Mouse (Mus musculus) mesoderm, embryonic 11.5 days (tissue): ENCODE results near the gene Pik3ca.

Experiments used
- DNase-seq: peaks from one replicate; pipeline ENCODE4 v3.0.0-alpha.2; 2012; ENCODE audit warnings: low read depth, low spot score

The Pik3ca gene

DNA sequence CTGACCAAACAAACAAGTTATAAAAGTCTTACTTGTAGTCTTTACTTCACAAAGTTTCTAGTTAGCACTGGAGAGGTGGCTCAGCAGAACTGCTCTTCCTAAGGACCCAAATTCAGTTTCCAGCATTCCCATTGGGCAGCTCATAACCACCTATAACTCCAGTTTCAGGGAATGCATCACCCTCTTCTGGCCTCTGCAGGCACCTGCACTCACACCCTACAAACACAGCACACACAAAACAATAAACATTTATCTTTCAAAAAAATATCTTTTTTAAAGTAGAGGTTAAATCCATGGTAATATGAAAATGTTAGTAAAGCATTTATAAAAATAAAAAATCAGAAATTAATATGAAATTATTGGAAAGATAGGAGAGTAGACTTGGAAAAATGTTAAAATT, 44.2 kb downstream of the Pik3ca start:
- no peak for DNase-seq

DNA sequence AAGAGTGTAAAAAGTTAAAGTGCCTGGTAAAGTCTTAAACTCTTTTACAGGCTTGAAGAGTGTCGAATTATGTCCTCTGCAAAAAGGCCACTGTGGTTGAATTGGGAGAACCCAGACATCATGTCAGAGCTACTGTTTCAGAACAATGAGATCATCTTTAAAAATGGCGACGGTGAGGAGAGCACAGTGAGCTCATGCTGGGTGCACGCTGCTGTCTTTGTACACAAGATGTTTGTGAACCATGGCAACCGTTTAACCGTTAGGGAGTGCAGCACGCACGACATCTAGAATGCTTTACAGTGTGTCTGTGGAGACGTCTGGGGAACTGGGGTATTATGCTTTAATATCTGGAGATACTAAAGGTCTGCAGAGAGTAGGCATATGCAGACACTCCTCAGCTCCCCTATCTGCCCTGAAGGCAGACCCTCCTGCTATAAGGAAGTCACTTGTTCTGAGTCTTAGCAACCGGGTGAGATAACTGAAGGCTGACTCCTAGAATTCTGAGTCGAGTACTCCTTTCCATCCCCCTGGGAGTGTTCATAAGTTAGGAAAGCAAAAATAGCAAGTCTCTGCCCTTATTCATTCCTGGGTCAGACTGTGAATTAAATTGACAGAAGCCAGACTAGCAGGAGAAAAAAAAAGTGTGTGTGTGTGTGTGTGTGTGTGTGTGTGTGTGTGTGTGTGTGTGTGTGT, 57.0 kb downstream of the Pik3ca start:
- DNase-seq: peak; percentile 24

DNA sequence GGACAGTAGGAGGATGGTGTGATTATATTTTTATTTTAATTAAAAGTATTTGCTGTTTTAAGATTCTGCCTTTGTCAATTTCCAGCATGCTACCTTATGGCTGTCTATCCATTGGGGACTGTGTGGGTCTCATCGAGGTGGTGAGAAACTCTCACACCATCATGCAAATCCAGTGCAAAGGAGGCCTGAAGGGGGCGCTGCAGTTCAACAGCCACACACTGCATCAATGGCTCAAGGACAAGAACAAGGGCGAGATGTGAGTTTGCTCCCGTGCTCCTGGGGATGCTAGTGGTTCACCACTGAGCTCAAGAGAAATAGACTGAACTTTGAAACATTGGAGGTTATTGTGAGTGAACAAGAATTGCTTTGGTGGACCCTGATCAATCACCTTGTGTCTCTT, 62.3 kb downstream of the Pik3ca start:
- peak; percentile 47 for DNase-seq

DNA sequence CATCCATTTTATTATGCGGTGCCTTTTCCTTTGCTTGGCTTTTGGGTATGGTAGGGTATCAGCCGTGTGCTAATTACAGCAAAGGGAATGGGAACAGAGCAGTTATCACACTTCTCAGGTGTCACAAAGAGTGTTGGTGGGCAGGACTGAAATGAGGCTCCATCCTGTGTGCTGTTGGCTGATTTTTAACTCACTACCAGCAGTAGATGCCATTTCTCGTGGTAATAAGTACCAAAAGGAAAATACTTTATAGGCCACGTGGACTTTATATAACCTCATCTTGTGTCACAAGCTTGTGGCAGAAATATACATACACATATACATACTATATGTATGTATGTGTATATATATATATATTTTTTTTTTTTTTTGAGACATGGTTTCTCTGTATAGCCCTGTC, 69.8 kb downstream of the Pik3ca start:
- DNase-seq: no peak

DNA sequence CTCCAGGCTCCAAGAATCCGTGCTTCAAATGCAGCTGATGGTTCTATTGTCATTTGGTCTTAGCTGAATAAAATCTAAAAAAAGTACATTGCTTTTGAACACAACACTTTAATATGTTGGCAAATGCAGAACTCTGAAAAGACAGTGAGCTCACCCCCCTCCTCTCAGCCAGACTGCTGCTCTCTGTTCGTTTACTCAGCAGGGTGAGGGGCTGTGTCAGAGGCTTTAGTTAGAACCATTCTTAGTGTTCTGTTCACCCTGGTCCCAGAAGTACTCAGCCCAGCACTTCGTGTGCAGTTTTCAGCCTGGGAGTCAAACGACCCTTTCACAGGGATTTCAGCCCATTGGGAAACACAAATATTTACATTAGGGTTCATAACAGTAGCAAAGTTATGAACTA, 70.9 kb downstream of the Pik3ca start:
- no peak for DNase-seq

DNA sequence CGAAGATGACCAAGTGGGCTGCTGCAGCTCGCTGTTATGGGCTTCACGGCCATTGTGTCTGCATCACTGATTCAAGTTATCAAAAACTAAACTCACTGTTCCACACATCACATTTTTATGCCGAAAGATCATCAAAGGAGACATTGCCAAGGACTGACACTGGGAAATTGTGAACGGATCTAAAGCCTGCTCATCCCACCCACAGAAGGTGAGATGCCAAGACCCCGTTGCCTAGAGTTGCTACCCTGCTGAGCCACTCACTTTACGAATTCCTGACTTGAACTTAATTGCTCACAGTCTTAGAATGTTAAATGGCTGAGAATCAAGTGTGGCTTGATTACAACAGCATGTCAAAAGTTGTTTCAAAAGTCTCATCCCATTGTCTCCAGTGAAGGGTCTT, 73.0 kb downstream of the Pik3ca start:
- no peak for DNase-seq

DNA sequence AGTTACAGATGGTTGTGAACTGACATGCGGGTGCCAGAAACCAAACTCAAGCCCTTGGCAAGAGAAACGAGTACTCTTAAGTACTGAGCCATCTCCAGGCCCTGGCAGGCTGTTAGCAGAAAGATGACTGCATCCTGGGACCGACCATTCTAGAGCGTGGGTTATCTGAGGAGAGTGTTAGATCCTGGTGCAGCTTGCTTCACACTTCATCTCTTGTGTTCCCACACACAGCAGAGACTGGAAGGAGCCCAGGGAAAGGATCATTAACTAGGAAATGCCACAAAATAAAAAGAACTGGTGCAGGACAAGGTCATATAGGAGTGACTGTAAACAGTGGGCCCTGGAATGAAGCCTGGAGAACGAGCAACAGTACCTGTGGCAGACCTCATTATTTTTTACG, 73.6 kb downstream of the Pik3ca start:
- no peak for DNase-seq

DNA sequence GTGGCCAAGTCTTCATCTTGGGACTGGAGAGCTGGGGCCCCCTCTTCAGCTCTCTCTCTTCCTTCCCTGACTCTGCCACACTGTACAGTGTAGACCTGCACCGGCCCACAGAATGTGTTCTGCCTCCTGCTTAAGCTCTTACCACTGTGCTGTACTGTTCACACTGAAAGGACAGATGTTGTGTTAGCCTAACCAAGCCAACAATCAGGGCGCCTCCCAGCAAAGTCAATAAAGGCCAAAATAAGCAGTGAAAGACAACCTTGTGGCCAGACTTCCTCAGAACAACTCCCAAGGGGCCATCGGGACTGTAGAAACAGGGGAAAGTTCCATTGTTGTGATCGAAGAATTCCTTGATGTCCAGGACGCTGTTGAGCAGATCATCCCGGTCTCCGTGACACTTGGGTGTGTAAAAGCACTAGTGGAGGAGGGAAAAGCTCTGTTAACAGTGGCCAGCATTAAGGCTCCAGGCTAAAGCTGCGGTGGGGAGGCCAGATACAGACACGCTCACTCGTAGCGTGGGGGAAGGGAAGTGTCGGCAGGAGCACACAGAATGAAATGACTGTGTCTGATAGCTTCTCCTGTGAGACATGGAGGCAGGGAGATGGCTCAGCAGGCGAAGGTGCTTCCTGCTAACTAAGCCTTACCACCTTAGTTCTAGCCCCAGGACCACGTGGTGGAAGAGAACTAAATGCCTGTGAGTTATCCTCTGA, 74.9 kb downstream of the Pik3ca start:
- DNase-seq: no peak

DNA sequence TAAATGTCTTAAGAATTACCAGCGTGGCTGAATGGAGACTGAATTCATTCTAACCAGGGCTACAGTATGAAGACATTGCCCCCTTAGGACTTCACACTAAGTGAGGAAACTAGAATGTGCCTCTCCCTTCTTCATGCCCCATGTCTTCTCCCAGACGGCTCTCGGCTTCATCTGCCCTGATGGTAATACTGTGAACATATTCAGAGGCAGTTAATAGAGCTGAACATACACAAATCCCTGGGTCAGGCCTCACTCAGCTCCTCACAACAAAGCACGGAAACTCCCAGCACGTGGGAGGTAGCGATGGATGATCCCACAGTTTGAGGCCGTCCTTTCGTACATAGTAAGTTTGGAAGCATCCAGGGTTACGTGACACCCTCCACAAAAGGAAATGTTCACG, 75.7 kb downstream of the Pik3ca start:
- DNase-seq: no peak

DNA sequence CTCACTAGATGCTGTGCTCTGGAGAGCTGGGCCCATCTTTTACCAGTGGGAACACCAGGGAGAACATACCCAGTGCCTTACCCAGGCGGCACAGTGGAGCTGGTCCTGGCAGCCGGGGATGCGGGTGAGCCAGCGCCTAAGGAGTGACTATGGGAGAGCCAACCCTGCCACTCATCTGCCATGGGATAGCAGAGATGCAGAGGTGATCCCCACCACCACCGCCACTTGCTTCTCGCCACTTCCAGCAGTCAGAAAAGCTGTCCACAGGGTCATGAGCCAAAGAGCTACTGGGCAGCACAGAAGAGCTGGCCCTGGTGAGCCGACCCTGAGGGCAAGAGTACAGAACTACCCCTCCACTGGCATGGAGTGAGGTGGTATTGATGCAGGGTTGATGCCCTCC, 82.5 kb downstream of the Pik3ca start:
- DNase-seq: no peak

DNA sequence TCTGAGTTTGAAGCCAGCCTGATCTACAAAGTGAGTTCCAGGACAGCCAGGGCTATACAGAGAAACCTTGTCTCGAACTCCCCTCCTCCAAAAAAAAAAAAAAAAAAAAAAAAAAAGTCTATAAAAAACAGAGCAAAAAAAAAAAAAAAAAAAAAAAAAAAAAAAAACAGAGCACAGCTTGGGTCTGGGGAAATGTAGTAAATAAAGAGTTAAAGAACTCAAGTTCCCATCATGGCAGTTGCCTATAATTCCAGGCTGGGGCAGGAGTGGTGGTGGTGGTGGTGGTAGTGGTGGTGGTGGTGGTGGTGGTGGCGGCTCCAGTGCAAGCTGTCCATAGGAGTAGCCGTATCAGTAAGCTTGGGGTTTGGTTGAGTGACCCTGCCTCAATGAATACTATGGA, 85.6 kb downstream of the Pik3ca start:
- no peak for DNase-seq

DNA sequence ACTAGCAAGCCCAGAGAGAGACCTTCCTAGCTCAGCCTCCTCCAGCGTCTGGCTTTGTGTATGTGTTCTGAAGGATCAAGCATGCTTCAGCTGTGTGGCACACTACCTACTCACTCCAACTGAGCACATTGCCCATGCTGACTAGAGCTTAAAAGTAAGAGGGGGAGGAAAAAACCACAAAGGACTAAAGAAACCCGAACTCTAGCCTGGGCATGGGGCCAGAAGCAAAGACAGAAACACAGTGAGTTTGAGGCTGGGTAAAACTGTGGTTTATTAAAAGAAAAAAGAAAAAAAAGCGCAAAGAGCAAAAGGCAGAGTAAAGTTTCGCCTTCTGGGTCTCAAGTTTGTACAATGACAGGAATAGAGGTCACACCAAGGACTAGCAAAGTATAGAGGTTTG, 89.1 kb downstream of the Pik3ca start:
- DNase-seq: no peak

DNA sequence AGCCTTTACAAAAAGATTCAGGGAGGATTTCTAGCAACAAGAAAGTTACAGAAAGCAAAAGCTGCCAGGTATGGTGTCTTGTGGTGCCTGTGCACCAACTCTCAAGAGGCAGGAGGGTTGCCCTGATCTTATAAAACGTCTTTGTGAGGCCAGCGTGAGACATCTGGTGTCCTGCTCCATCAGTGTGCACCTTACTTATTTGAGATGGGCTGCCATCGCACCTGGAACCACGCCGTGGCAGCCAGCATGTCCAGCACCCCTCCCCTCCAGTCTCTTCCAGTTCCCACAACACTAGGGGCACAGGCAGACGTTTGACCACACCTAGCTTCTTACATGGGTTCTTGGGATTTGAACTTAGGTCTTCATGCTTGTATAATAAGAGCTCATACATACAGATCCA, 90.7 kb downstream of the Pik3ca start:
- DNase-seq: no peak

DNA sequence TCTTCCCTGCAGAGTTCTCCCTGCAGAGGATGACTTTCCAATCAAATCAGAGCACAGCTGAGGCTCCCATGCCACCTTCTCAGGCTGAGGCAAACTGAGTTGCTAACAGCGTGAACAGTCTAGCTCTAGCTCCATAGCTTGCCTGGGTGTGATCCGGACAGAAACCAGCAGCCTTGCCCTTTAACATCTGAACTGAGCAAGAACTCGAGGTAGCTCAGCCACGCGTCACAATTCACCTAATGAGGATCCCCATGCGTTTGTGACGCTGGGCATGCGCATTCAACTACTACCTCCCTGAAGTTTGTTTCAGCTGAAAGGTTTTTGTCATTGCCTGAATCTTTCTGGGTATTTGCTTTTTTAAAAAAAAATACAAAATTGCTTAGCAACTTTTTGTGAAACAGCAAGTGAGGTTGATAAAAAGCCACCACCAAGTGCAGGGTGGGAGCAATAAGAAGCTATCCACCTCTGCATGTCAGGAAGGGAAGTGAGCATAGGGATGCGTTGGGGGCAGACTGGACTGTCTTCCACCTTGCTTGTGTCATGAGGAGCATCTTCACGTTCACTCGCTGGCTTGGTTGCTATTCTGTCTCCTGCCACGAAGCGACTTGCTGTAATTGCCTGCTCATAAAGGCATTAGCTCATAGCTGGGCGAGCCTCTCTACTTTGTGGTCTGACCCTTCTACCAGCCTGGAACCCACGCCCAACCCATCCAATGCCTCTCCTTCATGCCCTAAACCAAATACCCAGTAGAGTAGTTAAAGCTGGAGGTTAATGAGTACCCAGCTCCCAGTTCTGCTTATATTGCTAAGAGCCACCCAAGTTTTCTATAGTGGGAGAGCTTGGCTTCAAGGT, 92.8 kb downstream of the Pik3ca start:
- no peak for DNase-seq

DNA sequence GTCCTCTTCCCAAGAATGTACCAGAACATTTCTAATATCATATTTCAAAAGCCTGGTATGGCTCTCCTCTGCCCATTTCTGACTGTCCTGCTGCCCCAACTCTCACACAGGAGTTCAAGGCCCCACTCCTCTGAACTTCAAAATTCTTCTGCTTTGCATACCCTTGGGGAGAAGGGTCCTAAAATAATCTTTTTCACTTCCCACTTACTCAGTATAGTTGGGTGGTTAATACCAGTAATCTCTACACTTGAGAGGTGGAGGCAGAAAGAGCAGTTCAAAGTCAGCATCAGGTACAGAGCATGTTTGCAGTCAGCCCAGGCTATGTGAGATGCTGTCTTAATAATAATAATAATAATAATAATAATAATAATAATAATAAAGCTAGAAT, 93.5 kb downstream of the Pik3ca start:
- no peak for DNase-seq

DNA sequence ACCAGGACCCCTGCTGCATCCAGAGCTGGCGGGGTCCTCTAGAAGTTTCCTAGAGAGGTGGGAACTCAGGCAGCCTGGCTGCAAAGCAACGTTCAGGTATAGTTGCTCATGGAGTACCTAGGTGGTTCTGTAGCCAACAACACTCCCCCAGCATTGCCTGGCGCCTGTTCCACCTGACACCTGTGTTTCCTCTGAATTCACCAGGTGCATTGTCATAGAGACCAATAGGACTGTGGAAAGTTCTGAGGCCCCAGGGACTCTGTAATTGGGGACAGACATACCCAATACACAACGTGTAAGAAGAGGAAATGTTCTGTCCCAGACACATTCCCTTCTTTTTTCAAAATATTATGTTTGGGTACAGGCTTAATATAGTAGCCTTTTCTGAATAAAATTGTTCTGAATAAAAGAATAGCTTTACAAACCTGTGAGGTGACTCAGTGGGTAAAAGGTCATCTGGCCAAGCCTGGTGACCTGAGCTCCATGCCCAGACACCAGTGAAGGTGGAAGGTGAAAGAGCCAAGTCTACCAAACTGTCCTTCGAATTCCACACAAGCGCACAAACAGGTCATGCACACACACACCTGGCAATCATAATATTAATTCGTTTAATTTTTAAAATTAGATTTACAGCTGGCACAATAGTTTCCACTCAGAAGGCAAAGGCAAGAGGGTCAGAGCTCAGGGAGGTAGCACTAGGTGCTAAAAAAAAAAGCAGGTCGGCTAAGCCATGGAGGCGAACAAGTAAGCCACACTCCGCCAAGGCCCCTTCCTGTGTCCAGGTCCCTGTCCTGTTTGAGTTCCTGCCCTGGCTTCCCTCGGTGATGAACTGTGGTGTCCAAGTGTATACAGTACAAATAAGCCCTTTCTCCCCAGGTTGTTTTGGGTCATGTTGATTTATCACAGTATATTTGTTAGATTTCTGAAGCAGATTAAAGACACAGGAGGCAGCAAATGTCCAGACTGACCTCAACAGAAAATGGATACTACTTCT, 94.9 kb downstream of the Pik3ca start, which contains the start of gene Kcnmb3:
Gene Kcnmb3 (minus strand): TSS at position 135 of the 994 bp plus-strand sequence.
- DNase-seq: no peak

DNA sequence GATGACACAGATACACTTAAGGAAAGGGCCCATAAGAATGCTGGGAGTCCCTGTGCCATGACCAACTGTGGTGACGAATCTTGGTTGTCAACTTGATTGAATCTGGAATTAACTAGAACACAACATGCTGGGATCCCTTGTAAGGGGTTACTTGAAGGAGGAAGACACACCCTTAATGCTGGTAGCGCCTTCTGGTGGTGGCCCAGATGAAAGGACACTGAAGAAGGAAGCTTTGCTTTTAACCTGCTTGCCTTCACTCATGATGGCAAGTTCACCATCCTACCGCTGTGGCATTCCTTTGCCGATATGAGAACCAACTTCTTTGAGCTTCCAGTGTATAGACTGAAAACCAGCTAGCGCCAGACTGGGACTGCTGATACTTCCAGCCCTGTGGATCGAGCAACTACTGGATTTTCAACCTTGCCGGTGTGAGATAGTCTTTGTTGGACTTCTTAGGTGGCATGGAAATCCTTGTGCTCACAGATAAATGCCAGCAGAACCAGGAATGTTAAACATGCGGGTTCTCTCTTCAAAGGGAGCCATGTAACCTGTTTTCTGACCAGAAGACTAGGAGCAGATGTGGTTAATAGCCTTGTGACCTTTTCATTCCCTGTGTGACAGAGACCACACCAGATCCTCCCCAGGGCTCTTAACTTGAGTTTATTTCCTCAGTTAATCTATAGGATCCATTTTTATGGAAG, 97.1 kb downstream of the Pik3ca start:
- no peak for DNase-seq

DNA sequence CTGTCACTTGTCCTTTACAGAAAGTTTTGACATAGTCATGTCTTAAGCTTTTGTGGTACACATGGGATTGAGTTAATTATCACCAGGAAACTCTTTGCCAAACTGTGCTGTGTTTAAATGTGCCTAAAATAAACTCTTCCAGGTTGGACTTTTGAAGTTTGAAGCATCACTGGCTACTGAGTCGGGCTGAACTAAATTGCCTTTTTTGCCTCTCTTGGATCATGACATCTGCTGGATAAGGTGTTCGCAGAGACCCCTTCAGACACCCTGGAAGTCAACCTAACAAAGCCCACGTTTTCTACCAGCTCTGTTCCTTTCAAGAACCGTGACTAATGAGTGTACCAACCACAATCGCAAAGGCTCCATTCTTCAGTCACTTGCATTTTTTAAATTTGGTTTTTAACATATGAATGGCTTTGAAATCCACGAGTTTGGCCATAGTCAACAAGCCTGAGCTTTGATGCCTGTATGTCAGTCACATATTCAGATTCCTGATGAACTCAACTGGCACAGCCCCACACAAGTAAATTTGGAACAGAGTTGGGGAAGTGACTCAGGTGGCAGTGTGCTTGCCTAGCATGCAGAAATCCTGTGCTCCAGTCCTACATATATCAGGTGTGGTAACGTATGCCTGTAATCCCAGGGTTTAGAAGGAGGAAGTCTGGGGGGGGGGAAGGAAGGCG, 97.8 kb downstream of the Pik3ca start:
- DNase-seq: no peak

DNA sequence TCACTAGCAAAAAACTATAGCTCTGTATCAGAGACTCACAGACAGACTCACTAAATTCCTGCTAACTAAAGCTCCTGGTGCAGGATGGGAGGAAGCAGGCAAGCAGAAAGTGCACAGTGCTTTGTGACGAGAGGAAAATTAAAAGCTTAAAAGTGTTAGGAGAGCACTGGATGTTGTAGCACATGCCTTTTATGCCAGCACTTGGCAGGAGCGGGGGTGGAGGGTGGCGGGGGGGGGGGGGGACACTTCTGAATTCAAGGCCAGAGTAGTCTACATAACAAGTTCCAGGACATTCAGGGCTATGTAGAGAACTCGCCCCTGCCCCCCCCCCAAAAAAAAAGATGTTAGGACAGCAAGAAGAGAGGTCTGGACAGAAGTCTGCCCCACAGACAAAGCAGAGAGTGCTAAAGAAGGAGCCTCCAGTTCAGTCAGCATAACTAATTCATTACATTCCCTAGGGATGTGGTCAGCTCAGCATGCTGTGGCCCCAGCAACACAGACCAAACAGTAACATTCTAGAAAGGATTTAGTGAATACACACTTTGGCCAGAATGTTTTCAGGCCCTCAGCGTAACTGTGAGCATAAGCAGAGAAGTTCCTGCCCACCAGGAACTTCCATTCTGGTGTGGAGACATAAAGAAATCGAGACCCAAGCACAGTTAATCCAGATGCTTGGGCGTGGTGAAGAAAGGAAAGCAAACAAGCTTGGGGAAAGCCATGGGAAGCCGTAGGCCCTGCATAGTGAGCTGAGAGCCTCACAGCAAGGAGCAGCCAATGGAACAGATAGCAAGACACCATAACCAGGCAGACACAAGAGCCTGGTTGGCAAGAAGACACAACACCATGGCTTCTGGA, 98.6 kb downstream of the Pik3ca start:
- DNase-seq: no peak
